Mouse (Mus musculus): ENCODE data around the gene Dna2. TPM values are rescaled to one million over a fixed set of nuclear protein-coding genes. Genes with fewer than 3 reads are reported as not detected.
A peak's percentile ranks its signal among the peaks of the same experiment; 100 is the strongest.
"Not testable (repeated sequence)": the region's sequence is repeated elsewhere in the genome, so short reads cannot be mapped to it uniquely, and the experiment has no call there.

The Dna2 gene
- polyA plus RNA-seq (2014; fragmentation: Nextera tagmentation; extraction: Ambion mirVana), result 13.3 and 13.7 TPM in 2 replicates

GRCm38 (mm10) chr10:62946738-62947471, at the start of gene Dna2:
Gene Dna2, plus strand, starts transcription at chr10:62947026.
- Histone ChIP-seq H3K4me3 (ENCODE audit: control insufficient read depth in 1 of 2, insufficient read depth in 1 of 2, low read depth in 1 of 2, low read length in 2 of 2) (peak within 1 kb of the TSS; percentile 57 to 75), H3K27me3 (ENCODE audit: control insufficient read depth, insufficient read depth, low read length) (no peaks in the 10 kb centered on the region), H3K4me1 (ENCODE audit: control insufficient read depth in 2 of 2, insufficient read depth in 2 of 2, low read length in 2 of 2) (peaks cover 0 to 3% of the 10 kb centered on the region in 2 experiments; a peak in 1 of 4 replicates), H3K27ac (replicated peaks in 1 of 2; ENCODE audit: control insufficient read depth in 1 of 2, insufficient read depth in 1 of 2, low read depth in 2 of 2, low read length in 2 of 2) (peak within 1 kb of the TSS; percentile 86), H3K9ac (ENCODE audit: low read length) (peak within 1 kb of the TSS; percentile 90), H3K9me3 (ENCODE audit: control insufficient read depth, low read length) (no peaks in the 10 kb centered on the region), H3K36me3 (ENCODE audit: control insufficient read depth, insufficient read depth, low read length) (peaks cover 53% of the 10 kb centered on the region), H3K4me2 (ENCODE audit: low read length) (peak within 1 kb of the TSS; percentile 84)
- under 1% methylated on average over 68 of the region's 68 CpGs for WGBS
- ATAC-seq (ENCODE audit: insufficient number of reproducible peaks, insufficient read depth, low FRiP score, low read depth), result peak; percentile 71

DNA sequence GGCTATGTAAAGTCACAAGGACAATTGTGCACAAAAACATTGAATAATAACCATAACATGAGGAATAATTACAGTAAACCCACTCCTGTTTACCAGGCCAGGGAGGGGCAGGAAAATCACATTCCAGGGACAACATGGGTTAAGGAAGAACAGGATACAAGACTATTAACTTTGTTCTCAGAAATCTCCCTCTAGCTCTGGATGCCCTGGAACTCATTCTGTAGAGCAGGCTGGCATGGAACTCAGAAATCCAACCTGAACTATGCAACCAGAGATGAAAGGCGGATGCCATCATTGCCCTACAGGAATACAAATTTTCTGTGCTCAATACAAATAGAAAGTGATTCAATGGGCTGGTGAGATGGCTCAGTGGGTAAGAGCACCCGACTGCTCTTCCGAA, 49.4 kb upstream of the Dna2 start:
- ATAC-seq (ENCODE audit: insufficient number of reproducible peaks, insufficient read depth, low FRiP score, low read depth), result no peak
- H3K9me3 ChIP-seq (ENCODE audit: control insufficient read depth, low read length), result no peaks in the 10 kb centered on the region
- no peaks in the 10 kb centered on the region for H3K36me3 ChIP-seq (ENCODE audit: control insufficient read depth, insufficient read depth, low read length)
- no peak overlapping the region for H3K4me3 ChIP-seq (ENCODE audit: control insufficient read depth in 1 of 2, insufficient read depth in 1 of 2, low read depth in 1 of 2, low read length in 2 of 2)
- WGBS, result 95% methylated on average over 3 of the region's 3 CpGs
- no peaks in the 10 kb centered on the region for H3K27me3 ChIP-seq (ENCODE audit: control insufficient read depth, insufficient read depth, low read length)
- no peak overlapping the region for H3K27ac ChIP-seq (replicated peaks in 1 of 2; ENCODE audit: control insufficient read depth in 1 of 2, insufficient read depth in 1 of 2, low read depth in 2 of 2, low read length in 2 of 2)
- H3K4me2 ChIP-seq (ENCODE audit: low read length), result no peak overlapping the region
- H3K4me1 ChIP-seq (ENCODE audit: control insufficient read depth in 2 of 2, insufficient read depth in 2 of 2, low read length in 2 of 2), result no peaks in the 10 kb centered on the region
- no peak overlapping the region for H3K9ac ChIP-seq (ENCODE audit: low read length)

DNA sequence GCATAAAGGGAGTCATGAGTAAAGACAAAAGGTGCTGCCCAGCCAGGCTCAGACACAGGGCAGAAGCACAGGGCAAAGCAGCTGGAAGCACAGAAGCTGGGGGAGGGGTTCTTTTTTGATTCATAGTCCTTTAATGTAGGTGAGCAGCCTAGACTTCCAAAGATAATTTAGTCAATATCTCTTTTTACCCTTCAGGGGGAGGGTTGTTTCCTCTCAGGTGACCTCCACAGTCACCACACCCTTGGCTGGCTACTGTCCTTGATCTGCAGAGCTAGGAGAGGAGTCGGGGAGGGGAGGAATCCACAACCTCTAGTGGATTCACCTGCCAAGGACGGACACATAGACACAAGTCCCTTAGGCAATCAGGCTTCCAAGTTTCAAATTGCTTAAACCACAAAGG, 48.8 kb upstream of the Dna2 start:
- no peaks in the 10 kb centered on the region for H3K36me3 ChIP-seq (ENCODE audit: control insufficient read depth, insufficient read depth, low read length)
- H3K9me3 ChIP-seq (ENCODE audit: control insufficient read depth, low read length), result no peaks in the 10 kb centered on the region
- H3K27ac ChIP-seq (replicated peaks in 1 of 2; ENCODE audit: control insufficient read depth in 1 of 2, insufficient read depth in 1 of 2, low read depth in 2 of 2, low read length in 2 of 2), result no peak overlapping the region
- H3K9ac ChIP-seq (ENCODE audit: low read length), result no peak overlapping the region
- H3K4me1 ChIP-seq (ENCODE audit: control insufficient read depth in 2 of 2, insufficient read depth in 2 of 2, low read length in 2 of 2), result no peaks in the 10 kb centered on the region
- no peaks in the 10 kb centered on the region for H3K27me3 ChIP-seq (ENCODE audit: control insufficient read depth, insufficient read depth, low read length)
- WGBS, result 81% methylated on average over 2 of the region's 2 CpGs
- H3K4me3 ChIP-seq (ENCODE audit: control insufficient read depth in 1 of 2, insufficient read depth in 1 of 2, low read depth in 1 of 2, low read length in 2 of 2), result no peak overlapping the region
- ATAC-seq (ENCODE audit: insufficient number of reproducible peaks, insufficient read depth, low FRiP score, low read depth), result no peak
- no peak overlapping the region for H3K4me2 ChIP-seq (ENCODE audit: low read length)

DNA sequence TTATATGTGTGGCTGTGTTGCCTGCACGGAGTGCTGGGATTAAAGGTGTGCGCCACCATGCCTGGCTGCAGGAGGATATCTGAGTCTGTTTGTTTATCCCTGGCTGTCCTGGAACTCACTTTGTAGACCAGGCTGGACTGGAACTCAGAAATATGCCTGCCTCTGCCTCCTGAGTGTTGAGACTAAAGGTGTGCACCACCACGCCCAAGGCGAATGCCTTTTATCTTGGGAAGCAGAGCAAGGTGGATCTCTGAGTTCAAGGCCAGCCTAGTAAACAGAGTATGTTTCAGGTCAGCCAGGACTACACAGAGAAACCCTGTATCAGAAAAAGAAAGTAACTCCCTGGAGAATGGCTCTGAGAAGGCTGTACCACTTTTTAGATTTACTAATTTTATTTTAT, 46.7 kb upstream of the Dna2 start:
- Histone ChIP-seq H3K9me3 (ENCODE audit: control insufficient read depth, low read length) (no peaks in the 10 kb centered on the region), H3K4me3 (ENCODE audit: control insufficient read depth in 1 of 2, insufficient read depth in 1 of 2, low read depth in 1 of 2, low read length in 2 of 2) (no peak overlapping the region), H3K4me2 (ENCODE audit: low read length) (no peak overlapping the region), H3K4me1 (ENCODE audit: control insufficient read depth in 2 of 2, insufficient read depth in 2 of 2, low read length in 2 of 2) (no peaks in the 10 kb centered on the region), H3K36me3 (ENCODE audit: control insufficient read depth, insufficient read depth, low read length) (no peaks in the 10 kb centered on the region), H3K27ac (replicated peaks in 1 of 2; ENCODE audit: control insufficient read depth in 1 of 2, insufficient read depth in 1 of 2, low read depth in 2 of 2, low read length in 2 of 2) (no peak overlapping the region), H3K27me3 (ENCODE audit: control insufficient read depth, insufficient read depth, low read length) (no peaks in the 10 kb centered on the region), H3K9ac (ENCODE audit: low read length) (no peak overlapping the region)
- 93% methylated on average over 4 of the region's 4 CpGs for WGBS
- no peak for ATAC-seq (ENCODE audit: insufficient number of reproducible peaks, insufficient read depth, low FRiP score, low read depth)

DNA sequence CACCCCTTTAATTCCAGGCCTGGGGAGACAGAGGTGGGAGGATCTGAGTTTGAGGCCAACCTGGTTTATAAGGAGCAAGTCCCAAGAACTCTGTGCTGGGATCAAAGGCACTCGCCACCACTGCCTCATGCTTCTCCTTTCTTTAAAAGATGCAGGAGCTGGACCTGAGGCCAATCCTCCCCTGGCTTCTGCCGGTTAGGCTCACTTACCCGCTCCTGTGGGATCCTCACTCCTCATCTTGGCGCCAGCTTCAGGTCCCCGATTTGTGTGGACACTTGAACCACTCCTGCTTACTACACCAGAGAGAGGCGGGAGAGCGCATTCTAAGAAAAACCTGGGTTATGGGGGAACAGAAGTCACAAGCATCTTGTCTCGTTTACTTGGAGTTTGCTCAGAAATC, 45.0 kb upstream of the Dna2 start:
- Histone ChIP-seq H3K27ac (replicated peaks in 1 of 2; ENCODE audit: control insufficient read depth in 1 of 2, insufficient read depth in 1 of 2, low read depth in 2 of 2, low read length in 2 of 2) (no peak overlapping the region), H3K9me3 (ENCODE audit: control insufficient read depth, low read length) (no peaks in the 10 kb centered on the region), H3K4me3 (ENCODE audit: control insufficient read depth in 1 of 2, insufficient read depth in 1 of 2, low read depth in 1 of 2, low read length in 2 of 2) (no peak overlapping the region), H3K27me3 (ENCODE audit: control insufficient read depth, insufficient read depth, low read length) (no peaks in the 10 kb centered on the region), H3K4me2 (ENCODE audit: low read length) (no peak overlapping the region), H3K9ac (ENCODE audit: low read length) (no peak overlapping the region), H3K36me3 (ENCODE audit: control insufficient read depth, insufficient read depth, low read length) (no peaks in the 10 kb centered on the region), H3K4me1 (ENCODE audit: control insufficient read depth in 2 of 2, insufficient read depth in 2 of 2, low read length in 2 of 2) (no peaks in the 10 kb centered on the region)
- ATAC-seq (ENCODE audit: insufficient number of reproducible peaks, insufficient read depth, low FRiP score, low read depth), result no peak
- WGBS, result 29% methylated on average over 8 of the region's 8 CpGs

DNA sequence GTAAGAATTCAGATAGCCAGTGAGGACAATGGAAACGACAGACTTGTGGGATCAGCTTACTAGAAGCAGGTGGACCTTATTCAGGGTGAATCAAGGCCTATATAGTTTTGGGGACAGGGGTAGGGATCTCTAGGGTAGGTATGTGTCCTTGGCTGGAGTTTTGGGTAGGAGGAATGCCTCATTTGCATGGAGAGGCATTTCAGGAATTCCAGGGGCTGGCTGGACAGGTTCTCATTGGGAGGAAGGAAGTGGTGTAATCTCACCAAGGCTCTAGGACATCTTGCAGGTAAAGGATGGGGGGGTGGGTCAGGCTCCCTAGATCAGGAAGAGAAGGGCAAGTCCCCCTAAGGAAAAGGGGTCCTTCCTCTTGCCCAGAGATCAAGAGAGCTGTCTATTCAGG, 44.0 kb upstream of the Dna2 start:
- Histone ChIP-seq H3K9me3 (ENCODE audit: control insufficient read depth, low read length) (no peaks in the 10 kb centered on the region), H3K4me1 (ENCODE audit: control insufficient read depth in 2 of 2, insufficient read depth in 2 of 2, low read length in 2 of 2) (no peaks in the 10 kb centered on the region), H3K4me3 (ENCODE audit: control insufficient read depth in 1 of 2, insufficient read depth in 1 of 2, low read depth in 1 of 2, low read length in 2 of 2) (no peak overlapping the region), H3K36me3 (ENCODE audit: control insufficient read depth, insufficient read depth, low read length) (no peaks in the 10 kb centered on the region), H3K27ac (replicated peaks in 1 of 2; ENCODE audit: control insufficient read depth in 1 of 2, insufficient read depth in 1 of 2, low read depth in 2 of 2, low read length in 2 of 2) (no peak overlapping the region), H3K9ac (ENCODE audit: low read length) (no peak overlapping the region), H3K27me3 (ENCODE audit: control insufficient read depth, insufficient read depth, low read length) (no peaks in the 10 kb centered on the region), H3K4me2 (ENCODE audit: low read length) (no peak overlapping the region)
- 40% methylated on average over 1 of the region's 1 CpGs for WGBS
- no peak for ATAC-seq (ENCODE audit: insufficient number of reproducible peaks, insufficient read depth, low FRiP score, low read depth)

DNA sequence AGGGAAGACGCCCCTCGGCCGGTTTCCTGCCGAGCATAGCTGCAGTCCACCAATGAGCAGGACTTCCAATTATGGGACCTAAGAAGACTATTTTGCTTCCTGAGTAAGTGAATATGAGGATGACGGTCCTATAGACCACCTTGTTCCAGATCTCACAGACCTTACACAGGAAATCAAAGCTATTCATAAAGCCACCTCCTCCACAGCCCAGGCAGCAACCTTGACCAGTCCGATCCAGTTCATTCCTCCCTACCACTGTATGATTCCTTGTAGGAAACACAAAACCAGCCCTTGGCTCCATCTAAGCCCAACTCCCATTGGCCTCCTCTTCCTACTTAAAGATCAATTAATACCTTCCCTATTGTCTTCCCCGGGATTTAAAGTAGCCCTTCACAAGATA, 40.5 kb upstream of the Dna2 start:
- no peaks in the 10 kb centered on the region for H3K36me3 ChIP-seq (ENCODE audit: control insufficient read depth, insufficient read depth, low read length)
- 90% methylated on average over 7 of the region's 7 CpGs for WGBS
- no peak for ATAC-seq (ENCODE audit: insufficient number of reproducible peaks, insufficient read depth, low FRiP score, low read depth)
- no peak overlapping the region for H3K9ac ChIP-seq (ENCODE audit: low read length)
- H3K4me2 ChIP-seq (ENCODE audit: low read length), result no peak overlapping the region
- H3K9me3 ChIP-seq (ENCODE audit: control insufficient read depth, low read length), result no peaks in the 10 kb centered on the region
- no peaks in the 10 kb centered on the region for H3K27me3 ChIP-seq (ENCODE audit: control insufficient read depth, insufficient read depth, low read length)
- H3K27ac ChIP-seq (replicated peaks in 1 of 2; ENCODE audit: control insufficient read depth in 1 of 2, insufficient read depth in 1 of 2, low read depth in 2 of 2, low read length in 2 of 2), result no peak overlapping the region
- no peak overlapping the region for H3K4me3 ChIP-seq (ENCODE audit: control insufficient read depth in 1 of 2, insufficient read depth in 1 of 2, low read depth in 1 of 2, low read length in 2 of 2)
- H3K4me1 ChIP-seq (ENCODE audit: control insufficient read depth in 2 of 2, insufficient read depth in 2 of 2, low read length in 2 of 2), result no peaks in the 10 kb centered on the region

- not testable (repeated sequence) for H3K9ac ChIP-seq (ENCODE audit: low read length); ATAC-seq (ENCODE audit: insufficient number of reproducible peaks, insufficient read depth, low FRiP score, low read depth); H3K4me2 ChIP-seq (ENCODE audit: low read length); H3K36me3 ChIP-seq (ENCODE audit: control insufficient read depth, insufficient read depth, low read length); H3K27ac ChIP-seq (replicated peaks in 1 of 2; ENCODE audit: control insufficient read depth in 1 of 2, insufficient read depth in 1 of 2, low read depth in 2 of 2, low read length in 2 of 2); H3K9me3 ChIP-seq (ENCODE audit: control insufficient read depth, low read length); H3K4me3 ChIP-seq (ENCODE audit: control insufficient read depth in 1 of 2, insufficient read depth in 1 of 2, low read depth in 1 of 2, low read length in 2 of 2); H3K27me3 ChIP-seq (ENCODE audit: control insufficient read depth, insufficient read depth, low read length); H3K4me1 ChIP-seq (ENCODE audit: control insufficient read depth in 2 of 2, insufficient read depth in 2 of 2, low read length in 2 of 2)
- WGBS, result no CpG with 5 or more reads among the region's 1 CpGs
These were observed 37.9 kb upstream of the Dna2 start, which contains the start of gene Tet1 for GRCm38 (mm10) chr10:62908896-62909295. Gene Tet1, minus strand, starts transcription at chr10:62908996.

All from heart, embryonic 14.5 days (tissue).